Mouse (Mus musculus) cerebellum, adult 9-10 months (tissue): ENCODE measurements around the gene Rab3il1.

ENCODE experiments used
- DNase-seq: peaks from one replicate; pipeline ENCODE4 v3.0.0; 2022

Gene Rab3il1

DNA sequence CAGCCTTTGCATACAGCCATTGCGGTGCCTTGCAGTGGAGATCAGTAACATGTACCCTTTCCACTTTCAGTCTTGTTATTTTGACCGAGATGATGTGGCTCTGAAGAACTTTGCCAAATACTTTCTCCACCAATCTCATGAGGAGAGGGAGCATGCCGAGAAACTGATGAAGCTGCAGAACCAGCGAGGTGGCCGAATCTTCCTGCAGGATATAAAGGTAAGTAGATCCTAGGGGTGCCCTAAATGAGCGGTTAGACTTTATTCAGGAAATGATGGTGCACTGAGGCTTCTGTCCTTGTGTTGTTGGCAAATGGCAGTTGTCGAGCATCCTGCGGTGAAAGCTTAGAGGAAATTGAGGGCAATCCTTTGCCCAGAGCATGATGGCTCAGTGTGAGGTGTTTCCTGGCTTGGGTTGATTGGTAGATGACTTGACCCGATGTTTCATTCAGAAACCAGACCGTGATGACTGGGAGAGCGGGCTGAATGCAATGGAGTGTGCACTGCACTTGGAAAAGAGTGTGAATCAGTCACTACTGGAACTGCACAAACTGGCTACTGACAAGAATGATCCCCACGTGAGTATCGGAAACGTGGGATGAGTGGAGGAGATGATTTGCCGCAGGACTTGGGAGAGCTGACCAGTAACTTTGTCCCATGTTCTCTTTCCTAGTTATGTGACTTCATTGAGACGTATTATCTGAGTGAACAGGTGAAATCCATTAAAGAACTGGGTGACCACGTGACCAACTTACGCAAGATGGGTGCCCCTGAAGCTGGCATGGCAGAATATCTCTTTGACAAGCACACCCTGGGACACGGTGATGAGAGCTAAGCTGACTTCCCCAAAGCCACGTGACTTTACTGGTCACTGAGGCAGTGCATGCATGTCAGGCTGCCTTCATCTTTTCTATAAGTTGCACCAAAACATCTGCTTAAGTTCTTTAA lies 17.1 kb upstream of the Rab3il1 start:
- DNase-seq: peak; percentile 28

DNA sequence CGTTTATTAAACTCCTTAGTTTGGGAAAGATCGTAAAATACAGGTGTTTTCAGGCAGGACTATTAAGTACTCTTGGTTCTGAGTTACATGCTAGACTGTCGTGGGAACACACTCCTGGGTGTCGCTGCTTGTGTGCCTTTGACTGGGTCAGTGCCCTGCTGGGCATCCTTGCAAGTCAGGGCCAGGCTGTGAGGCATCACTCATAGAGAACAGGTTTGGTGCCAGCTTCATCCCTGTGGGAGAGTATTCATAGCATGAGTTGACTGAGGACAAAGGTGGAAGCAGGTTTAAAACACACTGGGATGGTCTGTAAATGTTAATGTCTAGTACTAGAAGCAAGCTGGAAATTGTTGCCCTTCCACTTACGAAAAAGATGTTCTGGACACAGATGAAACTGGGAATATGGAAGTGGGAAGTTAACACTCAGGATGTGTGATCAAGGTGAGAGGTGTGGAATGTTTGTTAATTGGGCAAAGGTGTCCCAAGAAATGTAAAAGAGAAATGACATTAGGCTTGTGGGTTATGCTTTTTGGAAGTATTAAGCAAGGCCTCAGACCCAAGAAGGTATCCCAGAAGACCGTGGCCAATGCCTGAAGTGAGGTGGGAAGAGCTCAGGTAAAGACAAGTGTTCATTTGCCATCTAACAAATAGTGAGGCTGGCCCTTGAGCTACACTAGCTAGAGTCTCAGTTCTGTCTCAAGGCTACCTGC lies 16.1 kb upstream of the Rab3il1 start:
- DNase-seq: peak; percentile 26

DNA sequence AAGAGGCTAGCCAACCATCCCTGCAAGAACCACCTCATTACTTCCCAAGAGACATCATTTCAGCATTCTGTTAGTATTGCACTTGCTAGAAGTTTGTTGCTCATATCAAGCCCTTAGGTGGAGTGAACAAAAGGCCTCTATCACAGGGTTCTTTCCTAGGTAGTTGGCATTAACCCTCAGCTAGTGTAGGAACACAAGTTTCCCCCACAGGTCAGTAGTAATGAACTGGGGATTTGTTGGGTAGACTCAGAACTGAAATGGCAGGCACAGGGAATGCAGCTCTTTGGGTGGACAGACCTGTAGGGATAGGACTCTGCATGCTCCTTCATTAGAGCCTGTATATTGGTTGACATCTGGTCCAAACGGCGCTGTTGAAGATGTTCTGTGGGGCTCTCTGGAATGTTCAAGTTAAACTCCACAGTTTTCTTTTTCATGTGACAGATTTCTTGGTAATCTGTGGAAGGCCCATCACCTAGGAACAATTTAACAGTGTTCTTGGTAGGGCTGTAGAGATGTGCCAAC lies 15.5 kb upstream of the Rab3il1 start:
- DNase-seq: no peak

DNA sequence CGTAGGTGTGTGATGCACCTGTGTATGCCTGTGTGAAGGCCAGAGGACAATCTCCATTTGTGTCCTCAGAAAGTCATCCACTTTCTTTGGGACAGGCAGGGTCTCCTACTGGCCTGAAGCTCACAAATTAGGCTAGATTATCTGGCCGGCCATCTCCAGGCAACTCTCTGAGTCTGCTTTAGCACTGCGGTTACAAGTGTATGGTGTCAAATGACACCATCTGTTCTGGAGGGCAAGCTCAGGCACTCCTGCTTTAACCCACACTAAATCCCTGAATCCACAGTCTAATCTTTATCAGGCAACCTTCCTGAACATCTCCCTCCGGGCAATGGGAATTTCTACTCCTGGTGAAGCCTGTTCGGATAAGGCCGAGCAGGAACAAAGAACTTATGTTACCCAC lies 14.3 kb upstream of the Rab3il1 start:
- no peak for DNase-seq

DNA sequence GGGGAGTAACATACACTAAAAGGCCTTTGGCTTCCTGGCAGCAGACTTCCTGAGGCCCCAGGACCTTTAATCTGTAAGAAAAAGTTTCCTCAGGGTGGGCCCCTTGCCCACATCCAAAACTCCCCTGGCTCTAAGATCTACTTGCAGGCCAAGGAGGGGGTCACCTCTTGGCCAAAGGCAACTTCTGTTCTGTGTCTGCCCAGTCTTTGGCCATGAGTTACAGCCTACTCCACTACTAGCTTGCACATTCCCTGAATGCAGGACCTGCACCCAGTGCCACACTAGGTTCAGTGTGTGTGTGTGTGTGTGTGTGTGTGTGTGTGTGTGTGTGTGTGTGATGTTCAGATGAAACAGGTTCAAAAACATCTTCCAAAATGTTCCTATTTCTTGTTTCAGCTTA lies 13.9 kb upstream of the Rab3il1 start:
- DNase-seq: no peak

DNA sequence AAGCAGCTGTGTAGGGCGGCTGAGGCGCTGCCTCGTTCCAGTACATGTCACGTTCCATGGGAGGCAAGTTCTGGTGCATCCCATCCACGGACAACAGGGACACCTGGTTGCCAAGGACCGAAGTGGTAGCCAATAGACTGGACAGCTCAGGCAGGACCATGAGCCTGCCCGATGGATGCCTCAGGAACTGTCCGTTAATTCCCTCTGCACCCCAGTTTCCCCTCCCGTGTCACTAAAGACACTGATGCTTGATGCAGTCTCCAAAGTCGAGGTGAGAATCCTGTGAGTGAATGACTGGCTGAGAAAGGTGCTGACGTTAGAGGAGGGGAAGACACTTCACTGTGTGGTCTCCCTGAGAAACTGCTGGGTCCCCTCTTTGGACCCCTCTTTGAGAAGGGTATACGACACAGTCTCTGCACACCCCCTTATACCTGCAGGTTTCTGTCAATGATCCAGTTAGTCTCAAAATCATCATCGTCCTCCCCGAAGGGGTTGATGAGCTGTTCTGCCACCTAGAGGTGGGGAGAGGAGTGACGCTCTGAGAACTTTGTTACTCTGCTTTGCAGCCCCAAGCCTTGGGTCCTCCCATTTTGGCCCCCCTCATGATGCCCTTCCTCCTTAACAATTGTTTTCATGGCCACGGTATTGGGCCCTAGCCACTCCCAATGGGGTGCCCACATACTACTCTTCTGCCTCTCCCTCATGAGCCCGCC lies 12.1 kb upstream of the Rab3il1 start:
- peak; percentile 14 for DNase-seq

DNA sequence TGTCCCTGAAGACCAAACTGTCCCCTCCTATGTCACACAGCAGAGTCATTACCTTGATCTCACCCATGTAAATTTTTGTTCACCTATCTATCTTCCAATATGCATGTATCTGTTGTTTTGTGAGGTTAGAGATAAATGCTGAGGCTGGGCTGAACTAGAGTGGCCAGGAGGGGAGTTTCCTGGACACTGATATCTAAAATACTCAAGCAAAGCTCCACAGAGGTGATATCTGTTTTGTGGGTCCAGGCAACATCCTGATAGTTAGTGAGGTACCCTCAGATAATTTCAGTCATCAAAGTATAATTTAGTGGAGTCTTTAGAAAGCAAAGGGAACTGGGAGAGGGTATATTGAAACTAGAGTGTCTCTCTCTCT lies 11.6 kb upstream of the Rab3il1 start:
- no peak for DNase-seq

DNA sequence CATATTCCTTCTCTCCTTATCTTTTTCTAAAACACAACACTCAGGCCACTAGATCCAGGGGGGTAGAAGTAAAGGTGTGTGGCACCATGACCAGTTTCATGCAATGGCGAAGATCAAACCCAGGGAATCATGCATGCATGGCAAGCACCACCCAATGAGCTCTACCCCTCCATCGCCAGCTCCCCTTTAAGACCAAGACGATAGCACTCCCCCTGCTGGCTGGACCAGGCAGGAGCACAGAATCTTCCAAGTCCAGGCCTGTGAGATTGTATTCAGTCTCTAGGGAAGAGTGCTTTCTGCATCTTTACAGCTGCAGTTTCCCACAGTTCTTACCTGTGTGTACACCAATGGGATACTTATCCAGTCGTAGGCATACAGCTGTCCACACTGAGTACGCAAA lies 10.2 kb upstream of the Rab3il1 start:
- peak; percentile 68 for DNase-seq

DNA sequence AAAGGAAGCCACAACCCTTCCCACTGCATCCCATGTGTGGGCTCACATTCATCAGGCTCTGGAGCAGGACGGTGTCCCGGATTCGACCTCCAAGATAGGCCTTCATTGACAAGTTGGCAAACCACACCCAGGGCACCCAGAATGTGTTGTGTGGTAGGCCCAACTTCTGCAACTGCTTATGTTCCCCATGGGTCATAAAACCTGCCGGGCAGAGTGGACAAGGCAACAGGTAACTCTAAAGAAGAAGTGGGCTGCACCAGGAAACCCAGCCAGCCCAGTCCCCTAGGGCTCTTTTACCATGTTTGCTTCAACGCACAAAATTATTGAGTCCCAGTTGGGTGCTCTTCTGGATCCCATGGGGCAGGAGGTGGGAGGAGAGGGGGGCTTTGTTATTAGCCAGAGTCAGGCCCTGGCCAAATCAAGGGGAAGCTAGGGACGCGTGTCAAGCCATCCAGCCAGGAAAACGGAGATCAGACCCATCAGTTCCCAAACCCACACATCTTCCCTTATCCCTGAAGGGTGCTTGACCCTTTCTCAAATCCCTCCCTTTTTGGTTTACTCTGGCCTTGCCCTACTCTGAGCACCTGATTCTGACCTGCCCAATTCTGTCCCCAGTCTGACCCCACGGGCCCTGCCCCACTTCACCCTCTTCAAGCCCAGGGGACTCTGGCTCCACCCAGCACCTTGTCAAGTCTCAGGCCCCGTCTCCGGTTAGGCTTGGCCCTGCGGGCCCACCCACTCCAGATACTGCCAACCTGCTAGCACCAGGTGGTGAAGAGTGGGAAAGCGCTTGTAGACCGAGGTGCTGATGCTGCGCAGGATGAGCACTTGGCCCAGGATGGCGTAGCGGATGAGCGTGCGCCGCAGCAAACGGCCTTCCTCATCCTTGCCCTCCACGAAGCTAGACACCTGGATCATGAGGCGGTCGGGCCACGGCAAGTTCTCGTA lies 9.2 kb upstream of the Rab3il1 start:
- DNase-seq: peak; percentile 17

DNA sequence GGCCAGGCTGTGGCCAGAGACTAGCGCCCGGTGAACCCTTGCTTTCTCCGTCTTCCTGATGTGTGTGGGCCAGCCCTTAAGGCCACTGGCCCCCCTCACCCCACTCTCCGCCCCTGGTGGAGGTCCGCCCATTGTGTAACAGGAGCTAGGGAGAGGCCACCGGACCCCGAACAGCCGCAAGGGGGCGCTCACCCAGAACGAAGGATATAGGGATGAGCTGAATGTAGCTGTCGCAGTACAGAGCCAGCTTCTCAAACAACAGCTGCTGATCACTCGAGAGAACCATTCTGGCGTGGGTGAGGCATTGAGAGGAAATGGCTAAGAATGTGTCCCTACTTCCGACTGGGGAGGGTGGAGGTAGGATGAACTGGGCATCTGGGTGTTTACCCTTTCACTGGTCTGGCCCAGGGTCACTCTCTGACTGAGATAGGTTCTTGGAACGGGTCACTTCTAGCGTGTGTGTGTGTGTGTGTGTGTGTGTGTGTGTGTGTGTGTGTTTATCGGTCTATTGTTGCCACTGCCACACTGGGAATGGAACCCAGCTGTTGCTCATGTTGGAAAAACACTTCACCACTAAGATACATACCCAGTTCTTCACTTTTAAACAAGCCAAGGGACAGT lies 8.3 kb upstream of the Rab3il1 start:
- peak; percentile 87 for DNase-seq

DNA sequence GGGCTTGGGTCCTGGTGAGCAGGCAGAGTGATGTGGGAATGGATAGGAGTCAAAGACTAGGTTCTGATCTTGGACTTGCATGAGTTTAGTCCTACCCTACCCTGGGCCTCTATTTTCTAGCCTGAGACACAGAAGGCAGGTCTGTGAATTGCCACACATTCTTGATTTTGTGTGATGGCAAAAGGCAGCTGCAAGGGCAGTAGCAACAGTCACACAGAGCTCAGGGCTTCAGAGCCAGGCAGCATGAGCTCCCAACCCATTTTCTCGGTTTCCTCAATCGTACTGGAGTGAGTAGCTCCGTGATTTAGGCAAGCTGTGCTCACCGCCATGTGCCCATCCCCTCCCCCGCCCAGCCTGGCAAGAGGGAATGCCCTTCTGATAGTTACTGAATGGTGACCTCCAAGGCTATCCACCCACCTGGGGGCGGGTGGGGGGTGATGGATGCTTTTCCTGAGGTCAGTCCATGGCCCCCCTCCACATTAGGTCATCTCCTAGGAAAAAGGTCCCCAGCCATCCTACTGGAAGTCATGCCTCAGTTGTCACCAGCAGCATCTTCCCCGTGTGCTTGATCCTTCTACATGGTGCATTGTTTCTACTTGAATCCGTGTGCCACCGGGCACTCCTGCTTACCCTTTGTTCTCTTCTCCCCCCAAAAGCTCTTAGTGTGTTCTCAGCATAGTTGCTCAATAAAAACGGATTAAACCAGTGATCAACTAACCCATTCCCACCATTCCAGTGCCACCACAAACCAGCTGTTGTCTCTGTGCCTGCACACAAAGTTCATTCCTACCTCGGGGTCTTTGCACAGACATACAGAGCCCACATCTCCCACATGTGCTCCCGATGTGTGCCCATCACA lies 4.0 kb upstream of the Rab3il1 start:
- DNase-seq: no peak

DNA sequence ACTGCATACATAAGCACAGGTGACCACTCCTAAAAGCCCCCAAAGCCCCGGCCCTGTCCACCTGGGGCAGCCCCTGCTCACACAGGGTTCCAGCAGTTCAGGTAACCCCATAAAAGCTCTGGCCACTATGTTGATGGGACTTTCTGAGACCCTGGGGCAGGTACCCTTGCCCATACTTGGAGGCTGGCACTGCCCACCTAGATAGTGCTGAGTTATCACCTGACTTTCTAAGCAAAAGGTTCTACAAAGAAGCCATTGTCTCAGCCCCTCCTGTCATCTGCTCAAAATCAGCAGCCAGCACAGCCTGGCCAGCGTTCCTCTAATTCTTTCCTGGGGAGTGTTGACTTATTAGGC lies 3.4 kb upstream of the Rab3il1 start:
- DNase-seq: no peak

DNA sequence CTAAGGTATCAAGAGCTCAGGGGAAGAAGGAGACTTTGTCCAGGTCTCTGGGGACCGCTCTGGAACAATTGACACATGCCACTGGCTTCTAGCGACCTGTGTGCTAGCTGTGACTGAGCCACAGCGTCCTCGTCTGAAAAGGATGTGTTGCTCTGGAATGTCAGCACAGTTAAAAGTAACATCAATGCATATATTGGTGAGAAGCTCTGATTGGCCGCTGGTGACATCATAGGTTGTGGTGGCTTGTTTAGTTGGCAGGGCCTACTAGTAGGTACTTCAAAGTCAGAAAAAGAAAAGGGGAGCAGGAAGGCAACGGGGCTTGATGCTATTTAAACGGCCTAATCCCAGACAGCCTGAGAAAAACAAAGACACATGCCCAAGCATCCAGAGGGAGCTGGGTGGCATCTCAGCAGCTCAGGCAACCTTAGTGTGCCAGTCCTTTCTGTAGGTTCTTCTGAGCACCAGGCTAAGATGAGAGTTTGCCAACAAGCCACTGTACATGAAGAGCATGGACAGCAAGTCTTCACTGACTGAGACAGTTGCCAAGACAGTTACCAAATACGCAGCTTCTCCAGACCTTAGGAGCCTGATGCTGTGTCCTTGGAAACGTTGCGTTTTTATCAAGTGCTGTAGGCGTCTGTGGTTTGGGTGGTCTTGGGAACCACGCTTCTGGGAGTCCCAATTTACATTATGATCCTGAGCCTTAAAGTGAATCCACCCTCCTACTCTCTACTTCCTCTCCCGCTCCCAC lies 2.6 kb upstream of the Rab3il1 start:
- DNase-seq: no peak

DNA sequence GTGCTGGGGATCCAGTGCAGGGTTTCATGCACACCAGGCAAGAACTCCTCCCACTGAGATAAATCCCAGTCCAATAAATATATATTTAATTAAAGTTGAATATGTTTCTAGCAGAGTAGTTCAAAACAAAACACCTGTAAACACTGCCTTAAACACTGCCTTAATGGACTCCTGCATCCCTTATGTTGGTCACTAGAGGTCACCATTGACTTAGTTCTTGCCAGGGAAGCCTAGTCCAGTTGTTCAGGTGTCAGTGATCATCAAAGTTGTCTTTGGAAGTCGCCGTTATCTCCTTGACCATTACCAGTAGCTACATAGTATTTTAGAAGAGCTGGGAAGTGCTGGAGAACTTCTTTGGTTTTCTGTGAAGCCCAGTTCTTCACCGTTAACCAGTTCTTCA lies 1.1 kb upstream of the Rab3il1 start:
- no peak for DNase-seq

DNA sequence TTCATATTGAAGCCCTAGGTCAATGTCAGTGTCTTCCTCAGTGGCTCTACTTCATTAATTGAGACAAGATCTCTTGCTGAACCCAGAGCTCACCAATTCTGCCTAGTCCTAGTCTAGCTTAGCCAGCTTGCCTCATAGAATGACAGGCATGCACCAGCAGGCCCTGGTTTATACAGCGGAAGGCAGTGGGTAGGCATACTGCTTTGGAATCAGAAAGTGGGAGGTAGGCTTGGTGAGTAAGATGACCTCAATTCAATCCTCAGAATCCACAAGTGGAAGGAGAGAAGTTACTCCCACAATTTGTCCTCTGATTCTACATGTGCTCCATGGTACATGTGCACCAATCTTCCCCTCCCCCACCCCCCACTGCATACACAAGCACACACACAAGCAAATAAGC lies 2.2 kb downstream of the Rab3il1 start:
- DNase-seq: no peak

DNA sequence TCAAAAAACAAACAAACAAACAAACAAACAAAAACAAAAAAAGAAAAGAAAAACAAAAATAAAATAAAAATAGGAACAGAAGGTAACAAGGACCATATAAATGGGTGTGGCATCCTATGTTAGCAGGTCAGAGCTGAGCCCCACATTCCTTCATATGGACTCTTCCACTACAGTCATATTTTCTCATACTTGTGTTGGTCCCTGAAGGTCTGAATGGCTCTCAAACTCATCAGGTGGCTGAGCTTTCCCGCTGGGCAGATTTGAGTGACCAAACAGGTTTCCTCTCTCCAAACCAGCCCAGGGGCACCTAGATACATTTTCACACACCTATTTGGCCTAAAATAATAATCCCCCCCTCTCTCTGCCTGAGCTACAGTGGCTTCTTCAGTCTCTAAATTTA lies 9.9 kb downstream of the Rab3il1 start:
- DNase-seq: no peak

DNA sequence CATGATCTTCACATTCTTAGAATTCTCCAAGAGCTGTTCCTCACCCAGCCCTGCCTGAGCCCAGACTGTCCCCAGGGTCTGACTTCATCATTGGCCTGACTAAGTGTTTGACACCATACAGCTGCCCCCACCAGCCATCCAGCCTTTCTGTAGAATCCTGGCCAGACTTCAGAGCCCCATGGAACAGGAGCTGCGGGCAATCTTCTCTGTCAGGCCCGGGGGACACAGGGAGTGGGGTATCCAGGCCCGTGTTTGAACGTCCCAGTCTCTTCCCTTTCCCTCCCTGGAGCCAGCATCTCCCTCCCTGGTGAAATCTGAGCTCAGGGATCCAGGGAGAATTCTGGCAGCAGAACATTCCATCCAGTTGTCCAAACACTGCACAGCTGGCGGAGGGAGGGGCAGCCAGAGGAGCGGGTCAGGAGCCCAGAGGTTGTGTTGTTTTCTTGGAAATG lies 11.4 kb downstream of the Rab3il1 start:
- DNase-seq: no peak

DNA sequence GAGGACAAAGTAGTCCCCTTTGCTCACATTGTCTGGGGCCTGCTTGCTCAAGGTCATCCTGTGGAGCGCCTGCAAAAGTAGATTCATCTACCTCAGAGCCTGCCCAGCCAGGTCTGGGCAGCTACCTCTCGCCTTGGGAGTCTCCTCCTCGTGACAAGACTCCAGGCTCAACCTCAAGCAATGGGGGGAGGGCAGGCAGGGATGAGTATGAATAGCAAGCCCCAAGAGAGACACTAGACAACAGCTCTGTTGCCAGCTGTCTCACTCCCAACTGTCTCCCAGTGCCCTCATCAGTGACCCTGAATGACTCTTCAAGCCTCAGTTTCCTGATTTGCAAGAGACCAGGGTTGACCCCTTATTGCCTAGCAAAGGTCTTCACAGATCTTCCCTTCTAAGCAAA lies 11.9 kb downstream of the Rab3il1 start:
- no peak for DNase-seq

DNA sequence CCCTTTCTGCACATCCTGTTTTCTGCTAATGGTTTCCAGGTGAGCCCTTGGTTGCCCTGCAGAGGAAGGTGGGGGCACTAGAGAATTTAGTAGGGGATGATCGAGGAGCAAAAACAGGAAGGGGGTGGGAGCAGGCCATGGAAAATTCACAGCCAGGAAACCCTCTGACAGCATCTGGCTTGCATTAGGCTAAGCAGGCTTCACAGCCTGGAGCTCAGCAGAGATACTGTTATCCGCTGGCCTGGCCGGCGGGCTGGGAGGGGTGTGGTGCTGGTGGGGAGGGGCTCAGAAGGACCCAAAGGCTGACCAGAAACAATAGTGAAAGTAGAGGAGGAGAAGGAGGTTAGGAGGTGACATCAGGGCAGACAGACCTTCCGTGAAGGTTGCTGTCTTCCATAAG lies 12.4 kb downstream of the Rab3il1 start:
- no peak for DNase-seq

DNA sequence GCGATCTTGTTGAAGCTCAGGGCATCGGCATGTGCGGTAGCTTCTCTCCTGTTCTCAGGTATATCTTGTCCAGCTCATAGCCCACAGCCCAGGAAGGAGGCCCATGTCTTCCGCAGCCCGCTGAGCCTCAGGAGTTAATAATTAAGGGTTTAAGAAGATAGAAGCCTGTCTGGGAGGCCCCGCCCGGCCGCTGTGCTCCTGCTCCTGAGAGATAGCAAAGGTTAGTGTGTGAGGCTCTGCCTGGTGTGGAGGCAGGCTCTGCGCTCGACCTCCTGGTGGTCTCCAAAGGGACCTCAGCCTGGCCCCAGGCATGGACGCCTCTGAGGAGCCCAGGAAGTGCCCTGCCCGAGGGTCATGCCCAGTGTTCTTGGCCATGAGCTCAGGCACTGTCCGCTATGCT lies 13.4 kb downstream of the Rab3il1 start:
- no peak for DNase-seq
